Mouse (Mus musculus): ENCODE results near the gene Mamdc4.

The Mamdc4 gene

GRCm38 (mm10) chr2:25582466-25583119 lies 7.9 kb upstream of the Mamdc4 start:
- DNase-seq (ENCODE audit: low spot score), result peak; percentile 41

DNA sequence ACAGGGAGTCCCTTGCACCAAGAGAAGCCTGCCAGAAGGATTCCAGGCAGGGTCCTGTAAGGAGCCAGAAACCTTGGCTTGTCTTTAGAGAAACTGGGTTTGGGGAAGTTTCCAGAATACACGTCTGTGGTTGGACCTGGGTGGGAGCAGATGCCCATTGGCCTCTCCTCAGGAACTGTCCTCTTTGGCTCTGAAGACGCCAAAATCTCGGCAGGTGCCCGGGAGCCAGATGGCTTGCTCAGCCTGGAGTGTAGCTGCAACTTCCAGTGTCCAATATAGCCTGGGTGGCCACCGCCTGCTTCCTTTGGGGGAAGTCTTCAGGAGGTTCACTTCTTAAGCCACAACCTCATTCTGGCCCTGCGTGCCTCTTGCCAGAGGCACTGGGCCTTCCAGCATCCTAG lies 7.3 kb upstream of the Mamdc4 start:
- DNase-seq (ENCODE audit: low spot score), result no peak

- peak; percentile 80 for DNase-seq (ENCODE audit: low spot score)
These were observed 6.7 kb upstream of the Mamdc4 start, which contains the start of gene Ajm1 for GRCm38 (mm10) chr2:25581294-25581864. Ajm1 (minus strand) TSS chr2:25581757.

DNA sequence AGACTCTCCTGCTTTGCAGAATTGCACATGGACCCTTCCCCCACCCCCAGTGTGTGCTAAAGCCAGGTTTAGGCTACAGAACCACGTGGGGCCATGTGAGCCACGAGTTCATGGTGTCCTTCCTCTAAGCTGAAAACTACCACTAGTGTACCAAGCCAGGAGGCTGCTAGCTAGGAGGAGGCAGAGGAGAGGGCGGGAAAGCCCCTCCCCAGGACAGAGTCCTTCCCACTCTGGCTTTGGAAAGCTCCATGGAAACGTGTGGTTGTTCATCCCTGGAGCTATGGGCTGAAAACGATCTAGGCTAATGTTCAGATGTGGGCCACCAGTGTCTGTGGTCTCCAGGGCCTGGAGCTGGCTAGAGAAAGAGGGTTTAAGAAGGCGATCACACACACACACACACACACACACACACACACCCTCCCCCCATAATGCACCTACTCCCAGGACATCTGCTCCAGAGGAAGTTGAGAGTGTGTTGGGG lies 6.0 kb upstream of the Mamdc4 start:
- no peak for DNase-seq (ENCODE audit: low spot score)

DNA sequence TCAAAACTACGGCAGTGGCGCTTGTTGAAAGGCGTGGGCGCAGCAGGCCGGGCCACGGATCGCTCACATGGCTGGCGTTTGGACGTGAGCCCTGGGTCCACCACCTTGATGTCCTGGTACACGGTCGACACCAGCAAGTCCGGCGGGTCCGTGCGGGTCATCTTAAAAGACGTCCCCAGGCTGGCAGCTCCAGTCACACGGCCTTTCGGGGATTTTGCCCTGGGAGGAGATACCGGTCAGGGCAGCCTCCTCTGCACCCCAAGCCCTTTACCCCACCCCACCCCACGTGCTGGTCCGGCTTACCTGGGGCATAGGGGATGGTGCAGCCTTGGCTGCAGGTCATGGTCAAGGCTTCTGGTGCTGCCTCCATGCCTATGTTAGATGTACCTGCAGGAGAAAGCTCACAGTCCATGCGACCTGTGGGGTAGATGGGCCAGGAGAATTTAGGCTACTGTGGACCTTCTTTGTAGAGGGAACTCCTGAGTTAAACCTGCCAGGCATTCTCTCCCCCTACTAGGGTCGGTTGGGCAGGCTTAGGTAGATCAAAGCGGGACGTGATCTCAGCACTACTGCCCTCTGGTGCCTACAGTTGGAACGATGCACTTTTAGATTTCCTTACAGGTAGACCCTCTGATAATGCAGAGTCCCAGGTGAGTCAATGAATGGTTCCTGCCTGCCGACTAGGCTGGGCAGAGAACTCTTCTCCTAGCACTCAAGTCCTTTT lies 5.3 kb upstream of the Mamdc4 start:
- peak; percentile 72 for DNase-seq (ENCODE audit: low spot score)

DNA sequence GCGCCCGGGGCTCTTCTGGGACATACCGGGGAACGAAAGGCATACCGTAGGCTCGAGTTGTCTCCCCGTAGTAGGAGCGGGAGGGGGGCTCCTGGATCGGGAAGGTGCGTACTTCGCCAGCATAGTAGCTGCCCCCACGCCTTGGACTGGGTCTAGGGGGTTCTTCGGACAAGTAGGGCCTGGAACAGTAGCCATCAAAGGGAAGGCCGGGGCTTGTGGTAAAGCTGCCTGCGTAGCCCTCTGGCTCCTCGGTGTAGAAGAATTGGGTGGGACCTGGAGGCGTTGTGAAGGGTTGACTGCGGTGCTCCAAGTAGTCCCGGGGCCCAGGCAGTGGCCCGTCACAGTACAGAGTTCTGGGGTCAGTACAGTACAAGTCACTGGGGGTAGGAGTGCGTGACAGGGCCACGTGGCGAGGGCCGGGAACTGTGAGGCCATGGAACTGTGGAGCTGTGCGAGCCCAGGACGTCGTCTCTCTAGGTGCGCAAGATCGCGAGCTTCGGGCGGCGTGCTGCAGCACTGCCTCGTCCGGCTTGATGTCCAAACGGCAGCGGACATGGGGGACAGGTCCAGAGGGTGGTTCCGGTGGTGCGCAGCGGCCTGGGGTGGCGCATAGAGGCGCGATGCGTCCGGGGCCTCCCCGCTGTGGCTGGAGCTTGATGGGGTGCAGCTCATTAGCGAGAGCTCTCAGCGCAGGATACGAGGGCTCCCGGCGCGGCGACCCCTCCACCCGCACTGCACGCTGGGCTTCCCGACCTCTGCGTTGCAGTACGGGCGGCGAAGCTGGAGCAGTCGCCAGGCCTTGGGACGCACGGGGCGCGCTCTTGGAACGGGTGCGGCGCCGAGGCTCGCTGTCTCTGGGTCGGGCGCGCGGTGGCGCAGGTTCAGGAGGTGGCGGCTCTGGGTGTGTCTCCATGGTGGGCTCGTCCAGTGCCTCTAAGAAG lies 4.4 kb upstream of the Mamdc4 start:
- DNase-seq (ENCODE audit: low spot score), result peak; percentile 23

DNA sequence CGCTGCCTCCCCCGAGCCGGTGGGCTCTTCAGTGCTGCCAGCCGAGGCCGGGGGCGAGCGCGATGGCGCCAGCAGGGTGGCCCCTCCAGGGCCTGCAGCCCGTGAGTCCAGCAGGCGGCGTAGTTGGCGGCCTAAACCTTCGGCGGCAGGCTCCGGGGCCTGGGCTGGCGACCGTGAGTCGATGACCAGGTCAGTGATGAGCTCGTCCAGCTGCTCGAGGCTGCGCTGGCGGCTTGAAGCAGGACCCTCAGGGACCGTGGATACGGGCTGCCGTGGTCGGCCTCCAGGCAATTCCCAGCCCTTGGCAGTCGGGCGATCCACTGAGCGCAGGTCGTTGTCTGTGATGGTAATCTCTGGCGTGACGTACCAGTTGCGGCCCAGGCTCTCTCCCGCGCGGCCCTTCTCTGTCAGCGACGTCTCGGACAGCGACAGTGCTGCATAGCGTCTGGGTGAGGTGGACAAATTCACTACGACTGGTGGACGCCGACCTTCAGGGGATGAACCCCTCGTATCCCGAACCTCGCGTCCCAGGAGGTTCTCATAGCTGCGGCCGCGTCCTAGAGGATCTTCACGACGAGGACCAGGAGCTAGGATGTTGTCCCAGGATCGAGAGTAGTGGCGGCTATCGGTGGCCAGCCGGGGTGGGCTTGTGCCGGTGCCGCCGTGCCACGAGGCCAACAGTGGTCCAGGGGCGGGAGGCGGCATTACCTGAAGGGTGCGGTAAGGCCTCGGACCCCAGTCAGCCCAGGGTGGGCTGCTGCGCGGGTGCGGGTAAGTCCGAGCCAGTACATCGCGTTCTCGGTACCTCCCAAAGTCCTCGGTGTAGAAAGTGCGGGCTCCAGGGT lies 3.5 kb upstream of the Mamdc4 start:
- peak; percentile 70 for DNase-seq (ENCODE audit: low spot score)

DNA sequence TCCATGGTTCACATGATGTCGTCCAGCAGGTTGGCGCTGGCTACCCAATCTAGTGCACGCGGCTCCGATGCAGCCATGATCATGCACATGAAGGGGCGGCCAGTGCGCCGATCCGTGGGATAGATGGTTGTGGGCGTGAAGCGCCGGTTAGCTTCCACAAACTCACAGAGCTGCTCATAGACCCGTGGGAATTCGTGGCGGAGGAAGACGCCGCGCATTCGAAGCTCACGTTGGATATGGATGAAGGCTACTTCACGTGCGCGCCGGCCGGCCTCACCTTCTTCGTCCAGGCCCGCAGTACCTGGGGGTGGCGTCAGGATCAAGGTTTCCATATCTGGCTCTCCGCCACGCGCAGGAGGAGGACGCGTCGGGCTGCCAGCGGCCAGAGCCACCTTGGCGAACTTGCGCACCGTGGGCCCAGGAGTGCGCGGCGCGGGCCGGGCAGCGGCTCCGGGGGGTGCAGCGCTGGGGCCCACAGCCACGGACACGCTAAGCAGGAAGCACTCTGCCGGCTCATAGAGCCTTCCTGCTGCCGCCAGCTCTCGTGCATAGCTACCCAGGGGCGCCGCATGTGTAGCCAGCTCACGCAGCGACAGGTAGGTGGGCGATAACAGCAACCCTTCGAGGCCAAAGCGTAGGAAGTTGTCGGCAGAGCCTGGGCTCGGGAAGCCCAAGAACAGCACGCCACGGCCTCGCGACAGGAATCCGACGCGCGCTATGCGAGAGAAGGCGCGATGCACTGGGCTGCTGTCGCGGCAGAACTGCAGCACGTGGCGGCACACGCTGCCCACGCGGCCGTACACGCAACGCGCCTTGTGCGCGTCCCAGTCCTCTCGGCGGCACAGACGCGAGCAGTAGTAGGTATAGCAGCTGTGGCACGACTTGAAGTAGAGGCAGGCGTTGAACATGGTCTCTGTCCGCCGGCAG lies 2.6 kb upstream of the Mamdc4 start:
- peak; percentile 35 for DNase-seq (ENCODE audit: low spot score)

DNA sequence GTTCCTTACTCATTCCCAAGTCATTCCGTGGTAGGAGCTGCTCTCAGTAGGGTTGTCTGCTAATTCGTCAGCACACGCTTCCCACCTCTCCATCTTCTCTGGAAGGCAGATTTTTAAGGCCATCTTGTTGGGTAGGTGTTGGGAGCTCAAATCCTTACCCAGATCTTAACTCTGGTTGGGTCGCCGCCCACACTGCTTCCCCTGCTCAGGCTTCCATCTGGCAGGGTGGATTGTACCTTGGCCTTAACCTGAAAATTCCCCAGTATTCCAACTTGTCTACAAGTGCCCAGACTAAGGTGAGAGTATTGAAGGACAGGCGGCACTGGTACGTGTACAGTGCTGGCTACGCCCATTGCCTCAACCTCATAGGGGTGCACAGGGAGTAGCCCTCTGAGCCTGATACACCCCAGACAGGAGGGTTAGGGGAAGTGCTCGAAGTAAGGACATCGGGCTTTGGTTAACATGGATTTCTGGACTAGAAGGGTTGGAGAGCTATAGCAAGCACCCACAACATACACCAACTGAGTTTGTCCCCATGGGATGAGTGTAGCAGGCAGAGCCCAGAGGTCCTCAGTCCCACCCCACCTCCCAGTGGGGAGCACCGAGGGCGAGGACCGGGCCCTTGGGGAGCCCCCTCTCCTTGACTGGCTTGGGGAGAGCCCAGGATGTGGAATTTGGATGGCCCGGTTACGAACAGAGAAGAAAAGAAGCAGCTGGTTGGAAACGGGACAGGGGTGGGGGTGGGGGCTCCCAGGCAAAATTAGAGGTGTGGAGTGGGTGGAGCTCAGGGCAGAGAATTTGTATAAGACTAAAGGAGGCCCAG lies 1.6 kb upstream of the Mamdc4 start:
- DNase-seq (ENCODE audit: low spot score), result no peak

DNA sequence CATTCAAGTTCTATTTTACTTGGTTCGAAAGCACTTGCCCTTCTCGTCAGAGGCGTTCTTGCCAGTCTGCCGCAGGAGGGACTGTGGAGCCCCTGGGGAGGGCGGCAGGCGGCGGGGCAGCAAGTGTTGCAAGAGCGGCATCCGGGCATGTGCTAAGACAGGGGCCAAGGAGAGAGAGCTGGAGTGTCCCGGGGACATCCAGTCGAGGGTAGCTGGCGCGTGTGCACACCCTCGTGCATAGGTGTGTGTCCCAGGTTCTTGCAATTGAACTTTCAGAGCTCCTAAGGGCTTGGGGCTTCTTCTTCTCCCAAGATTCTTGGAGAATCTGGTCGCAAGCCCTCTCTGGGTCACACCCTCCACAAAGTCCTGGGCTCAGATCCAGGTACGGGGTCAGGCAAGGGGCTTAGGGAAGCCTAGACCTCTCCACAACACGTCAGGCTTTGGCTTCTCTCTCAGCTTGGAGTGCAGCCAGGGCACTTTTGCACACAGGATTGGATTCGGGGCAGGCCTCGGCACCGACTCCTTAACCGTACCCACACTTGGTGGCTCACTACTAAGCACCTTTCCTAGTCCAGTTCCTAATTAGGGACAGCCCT lies 885 bp upstream of the Mamdc4 start:
- peak; percentile 58 for DNase-seq (ENCODE audit: low spot score)

- no peak for DNase-seq (ENCODE audit: low spot score)
These were observed 509 bp downstream of the Mamdc4 start for GRCm38 (mm10) chr2:25574136-25574535.

- DNase-seq (ENCODE audit: low spot score), result no peak
These were observed 1.6 kb downstream of the Mamdc4 start for GRCm38 (mm10) chr2:25573068-25573467.

DNA sequence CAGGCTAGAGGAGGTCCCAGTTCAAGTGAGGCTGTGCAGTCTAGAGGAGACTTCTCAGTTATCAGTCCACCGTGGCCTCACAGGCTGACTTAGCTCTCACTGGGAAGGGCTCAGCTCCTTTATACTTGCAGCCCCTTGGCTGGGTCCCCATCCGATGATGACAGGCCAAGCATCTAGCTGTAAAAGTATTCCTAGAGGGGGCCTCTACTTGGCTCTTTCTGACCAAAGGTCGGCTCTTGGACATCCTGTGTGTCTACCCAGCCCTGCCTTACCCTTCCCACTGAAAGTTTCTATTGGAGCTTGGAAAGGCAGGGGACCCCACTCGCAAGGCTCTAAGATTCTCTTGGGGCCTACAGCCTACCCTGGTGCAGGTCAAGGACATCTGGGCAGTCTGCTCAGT lies 3.4 kb downstream of the Mamdc4 start:
- DNase-seq (ENCODE audit: low spot score), result no peak

DNA sequence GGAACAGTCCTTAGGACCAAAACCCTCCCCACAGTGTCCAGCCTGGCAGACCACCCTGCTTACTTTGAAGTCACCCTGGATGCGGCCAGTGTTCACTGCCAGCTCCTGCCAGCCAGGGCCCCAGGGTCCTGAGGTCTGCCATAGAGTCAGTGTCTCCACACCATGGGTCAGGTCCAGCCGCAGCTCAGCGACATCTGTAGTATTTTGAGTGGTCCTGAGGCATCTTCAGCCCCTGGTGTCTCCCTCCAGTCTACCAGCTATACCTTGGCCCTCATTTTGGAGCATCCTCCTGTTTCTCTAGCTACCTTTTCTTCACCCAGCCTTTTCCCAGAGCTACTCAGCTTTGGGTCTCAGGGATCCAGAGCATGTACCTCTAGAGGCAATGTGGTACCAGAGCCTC lies 5.3 kb downstream of the Mamdc4 start:
- no peak for DNase-seq (ENCODE audit: low spot score)

DNA sequence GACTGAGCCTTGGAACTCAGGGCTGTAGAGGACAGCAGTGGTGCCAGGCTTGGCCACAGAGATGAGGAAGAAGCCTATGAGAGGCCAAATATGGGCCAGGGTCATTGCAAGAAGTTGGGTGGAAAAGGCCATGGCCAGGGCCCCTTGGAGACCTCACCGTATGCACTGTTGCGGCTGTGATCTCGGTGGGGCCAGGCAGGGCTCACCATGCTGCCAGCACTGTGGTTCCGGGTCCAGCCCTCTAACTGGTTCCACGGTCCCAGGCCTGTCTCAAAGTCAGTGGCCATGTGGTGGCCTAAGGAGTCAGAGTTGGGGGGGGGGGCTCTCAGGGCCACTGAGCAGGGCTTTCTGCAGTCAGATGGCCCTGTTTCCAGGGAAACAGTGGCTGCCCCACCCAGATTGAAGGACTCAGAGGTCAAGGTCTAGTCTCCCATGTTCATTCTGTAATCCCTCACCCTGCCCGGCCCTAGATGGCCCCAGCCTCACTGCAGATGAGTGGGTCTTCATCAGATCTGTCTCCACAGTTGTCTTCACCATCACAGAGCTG lies 6.1 kb downstream of the Mamdc4 start:
- no peak for DNase-seq (ENCODE audit: low spot score)

DNA sequence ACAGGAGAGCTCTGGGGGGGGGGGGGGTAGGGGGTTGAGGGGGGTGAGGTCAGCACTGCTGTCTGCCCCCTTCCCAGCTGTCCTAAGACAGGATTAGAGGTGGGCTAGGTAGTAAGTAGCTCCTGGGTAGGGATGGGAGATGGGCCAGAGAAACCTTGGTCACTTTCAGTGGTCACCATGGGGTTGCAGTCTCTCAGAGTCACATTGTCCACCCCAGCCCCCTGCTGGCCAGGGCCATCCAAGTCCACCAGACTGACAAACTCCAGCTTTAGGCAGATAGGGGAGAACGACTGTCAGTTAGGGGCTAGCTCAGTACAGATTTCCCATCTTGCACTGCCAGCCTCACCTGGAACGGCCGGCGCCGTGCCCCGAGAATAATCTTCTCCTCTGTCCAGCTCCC lies 8.1 kb downstream of the Mamdc4 start:
- DNase-seq (ENCODE audit: low spot score), result peak; percentile 27

GRCm38 (mm10) chr2:25565741-25566140 lies 8.9 kb downstream of the Mamdc4 start:
- no peak for DNase-seq (ENCODE audit: low spot score)

GRCm38 (mm10) chr2:25561946-25562345 lies 12.7 kb downstream of the Mamdc4 start:
- no peak for DNase-seq (ENCODE audit: low spot score)

Data from embryo, embryonic 10 days (tissue).